Mouse (Mus musculus) cerebellum, postnatal 10 days (tissue): ENCODE data around the gene Krtap6-1.
"Not testable (repeated sequence)": the region's sequence is repeated elsewhere in the genome, so short reads cannot be mapped to it uniquely, and the experiment has no call there.

Experiments
- DNase-seq, 2 experiments: peaks; one replicate each; pipeline ENCODE4 v3.0.0; 2021; ENCODE audit warnings: mixed read lengths in 2 of 2

Krtap6-1 gene

GRCm38 (mm10) chr16:89031399-89031798 is at the start of gene Krtap6-1:
Gene Krtap6-1, plus strand, starts transcription at chr16:89031699.
- DNase-seq = not testable (repeated sequence)

GRCm38 (mm10) chr16:89010659-89011058 is 20.8 kb upstream of the Krtap6-1 start, which contains the start of gene Krtap22-2:
Gene Krtap22-2, minus strand, starts transcription at chr16:89010759.
- no peak for DNase-seq

DNA sequence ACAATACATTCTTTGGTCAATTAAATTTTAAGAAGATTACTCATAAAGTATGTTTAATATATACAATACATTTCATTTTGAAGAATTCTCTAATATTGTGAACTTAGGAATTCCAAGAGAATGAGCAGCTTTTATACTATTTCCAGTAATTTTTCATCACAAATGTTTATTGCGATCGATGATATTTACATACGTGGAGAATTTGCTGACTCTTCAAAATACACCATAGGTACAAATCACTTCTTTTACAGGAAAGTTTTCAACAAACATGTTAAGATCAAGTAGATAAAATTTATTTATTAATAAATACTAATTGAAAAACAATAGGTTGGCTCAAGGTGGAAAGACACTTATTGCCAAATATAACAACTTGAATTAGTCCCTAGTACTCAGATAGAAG is 17.5 kb upstream of the Krtap6-1 start:
- no peak for DNase-seq

- DNase-seq = not testable (repeated sequence)
These were observed 16.5 kb upstream of the Krtap6-1 start, which contains the start of gene Gm10229 for GRCm38 (mm10) chr16:89014984-89015383. Gene Gm10229, plus strand, starts transcription at chr16:89015284.

DNA sequence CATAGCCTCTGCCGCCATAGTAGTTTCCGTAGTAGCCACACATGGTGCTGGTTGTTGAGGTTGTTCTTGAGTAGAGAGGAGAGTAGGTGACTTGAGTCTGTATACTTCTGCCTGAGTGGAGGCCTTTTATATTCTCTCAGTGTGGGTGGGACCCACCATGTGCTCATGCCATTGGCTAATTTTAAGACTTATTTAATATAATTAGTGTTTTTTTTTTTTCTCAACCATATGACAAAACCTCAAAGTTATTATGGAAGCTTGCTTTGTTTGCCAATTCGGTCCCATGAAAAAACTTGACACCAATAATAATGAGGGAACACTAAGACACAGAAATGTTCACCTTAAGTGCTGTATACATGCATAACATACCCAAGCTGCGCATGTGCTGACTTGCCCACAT is 9.9 kb downstream of the Krtap6-1 start, which contains the start of gene Gm10228:
Gene Gm10228, minus strand, starts transcription at position 101 of the 400 bp plus-strand sequence.
- not testable (repeated sequence) for DNase-seq

DNA sequence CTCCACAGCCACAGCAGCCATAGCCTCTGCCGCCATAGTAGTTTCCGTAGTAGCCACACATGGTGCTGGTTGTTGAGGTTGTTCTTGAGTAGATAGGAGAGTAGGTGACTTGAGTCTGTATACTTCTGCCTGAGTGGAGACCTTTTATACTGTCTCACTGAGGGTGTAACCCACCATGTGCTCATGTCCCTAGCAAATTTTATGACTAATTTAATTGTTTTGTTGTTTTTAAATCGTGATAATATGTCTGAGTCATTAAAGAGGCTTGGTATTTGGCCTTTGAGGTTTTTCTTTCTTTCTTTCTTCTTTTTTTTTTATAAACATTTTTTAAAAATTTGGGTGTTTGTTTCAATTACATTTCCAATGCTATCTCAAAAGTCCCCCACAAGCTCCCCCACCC is 16.3 kb downstream of the Krtap6-1 start, which contains the start of gene Krtap6-5:
Gene Krtap6-5, minus strand, starts transcription at position 101 of the 400 bp plus-strand sequence.
- no peak for DNase-seq

DNA sequence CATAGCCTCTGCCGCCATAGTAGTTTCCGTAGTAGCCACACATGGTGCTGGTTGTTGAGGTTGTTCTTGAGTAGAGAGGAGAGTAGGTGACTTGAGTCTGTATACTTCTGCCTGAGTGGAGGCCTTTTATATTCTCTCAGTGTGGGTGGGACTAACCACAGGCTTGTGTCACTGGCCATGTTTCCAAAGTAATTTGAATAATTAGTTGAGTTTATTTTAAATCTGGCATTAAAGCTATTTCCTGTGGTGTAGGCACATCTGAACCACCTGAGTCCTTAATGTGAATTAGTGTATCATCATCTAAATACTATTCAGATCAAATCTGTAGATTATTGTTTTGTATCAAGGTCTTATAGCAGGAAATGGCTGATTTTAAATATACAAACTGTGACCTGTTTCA is 32.4 kb downstream of the Krtap6-1 start, which contains the start of gene 1110025L11Rik:
Gene 1110025L11Rik, minus strand, starts transcription at position 101 of the 400 bp plus-strand sequence.
- not testable (repeated sequence) for DNase-seq

- not testable (repeated sequence) for DNase-seq
These were observed 39.5 kb downstream of the Krtap6-1 start for GRCm38 (mm10) chr16:89071041-89071440.
